Mouse (Mus musculus) cerebellum, adult 11 months (tissue): ENCODE measurements around the gene Eed.
"Not testable (repeated sequence)": the region's sequence is repeated elsewhere in the genome, so short reads cannot be mapped to it uniquely, and the experiment has no call there.

Source experiments
- DNase-seq: peaks from one replicate; pipeline ENCODE4 v3.0.0; 2022

Gene Eed

GRCm38 (mm10) chr7:89980485-89981422, at the start of gene Eed:
Gene Eed, minus strand, starts transcription at chr7:89980983.
- peak; percentile 95 for DNase-seq

DNA sequence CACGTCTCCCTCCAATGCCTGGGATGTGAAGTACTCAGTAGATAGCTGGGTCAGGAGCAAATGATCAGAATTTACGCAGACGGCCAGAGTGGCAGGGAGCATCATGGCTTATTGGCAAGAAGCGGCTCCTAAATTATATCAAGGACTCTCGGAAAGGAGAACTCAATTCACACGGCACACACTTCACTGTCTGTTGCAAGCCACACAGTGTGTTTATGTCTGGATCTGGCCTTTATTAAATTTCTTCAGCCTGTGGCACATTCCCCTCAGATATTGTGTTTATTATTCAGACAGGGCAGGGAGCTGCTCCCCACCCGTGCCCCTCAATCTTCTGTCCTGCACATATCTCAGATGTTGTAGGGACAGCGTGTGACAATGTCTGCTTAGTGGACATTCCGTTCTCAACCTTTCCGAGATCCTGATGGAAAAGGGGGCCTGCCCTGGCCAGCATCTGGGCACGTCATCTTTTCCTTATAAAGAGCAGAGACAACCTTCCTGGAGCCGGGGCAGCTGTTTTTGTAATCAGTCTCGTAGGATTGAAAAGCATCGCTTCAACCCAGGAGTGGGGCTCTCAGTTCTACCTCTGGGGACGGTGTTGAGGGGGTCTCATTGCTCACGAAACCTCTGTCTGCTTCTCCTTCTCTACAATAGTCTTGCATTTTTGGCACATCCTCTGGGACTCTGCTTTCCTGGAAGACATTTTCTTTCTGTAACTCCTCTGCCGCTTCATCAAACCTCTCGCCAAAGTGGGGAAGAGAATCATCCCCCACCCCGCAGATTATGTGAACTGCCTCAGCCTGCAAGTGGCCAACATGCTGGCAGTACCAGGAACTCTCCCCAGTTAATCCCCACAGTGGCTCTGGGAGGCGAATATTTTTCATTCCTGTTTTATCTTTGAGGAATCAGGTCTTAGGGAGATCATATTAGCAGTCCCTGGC, 49.0 kb upstream of the Eed start:
- peak; percentile 34 for DNase-seq

DNA sequence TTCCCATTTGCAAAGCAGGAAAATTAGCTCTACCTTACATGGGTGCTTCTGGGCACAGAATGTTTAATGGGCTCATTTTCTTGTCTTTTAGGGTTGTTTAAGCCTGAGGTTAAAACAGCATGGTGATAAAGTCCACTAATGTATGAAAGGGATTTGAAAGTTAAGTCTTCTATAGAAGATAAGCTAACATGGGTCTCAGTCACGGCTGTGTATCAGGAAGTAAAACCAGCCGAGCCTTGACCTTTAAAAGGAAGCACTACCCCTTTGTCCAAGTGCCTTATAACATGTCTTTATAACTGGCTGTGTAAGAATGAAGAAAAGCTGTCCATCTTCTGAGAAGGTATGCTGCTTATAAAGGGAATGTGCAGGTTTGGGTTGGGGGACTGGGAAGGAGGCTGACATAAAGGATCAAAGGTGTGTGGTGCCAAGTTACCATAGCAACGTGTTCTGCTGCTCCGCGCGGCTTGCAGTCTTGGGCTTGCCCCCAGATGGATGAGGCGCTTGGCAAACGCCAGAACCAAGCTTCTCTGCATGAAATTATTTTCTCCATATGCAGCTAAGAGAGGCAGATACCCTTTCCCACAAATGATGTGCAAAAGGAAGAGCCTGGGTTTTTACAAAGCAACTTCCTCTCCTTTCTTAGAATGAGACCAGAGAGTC, 48.2 kb upstream of the Eed start:
- peak; percentile 80 for DNase-seq

GRCm38 (mm10) chr7:90024975-90025374, 44.2 kb upstream of the Eed start:
- no peak for DNase-seq

- DNase-seq, result no peak
Observed at GRCm38 (mm10) chr7:90022974-90023707, 42.4 kb upstream of the Eed start.

DNA sequence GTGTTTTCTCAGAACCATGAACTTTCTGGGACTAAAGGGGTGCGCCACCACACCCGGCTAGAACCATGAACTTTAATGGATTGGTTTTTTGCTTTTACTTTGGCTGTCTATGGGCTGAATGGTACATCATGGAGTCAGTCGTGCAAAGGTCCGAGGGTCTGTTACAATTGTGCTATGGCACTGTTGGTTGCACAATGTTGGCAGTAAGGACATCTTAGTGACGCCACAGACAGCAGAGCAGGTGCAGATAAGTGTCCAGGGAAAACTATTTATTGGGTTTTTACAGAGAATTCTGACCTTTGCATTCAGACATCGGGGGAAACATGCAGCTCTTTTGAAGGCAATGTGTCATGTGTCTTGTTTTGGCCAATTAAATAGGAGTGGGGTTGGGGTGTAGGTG, 39.5 kb upstream of the Eed start:
- no peak for DNase-seq

- DNase-seq, result no peak
Observed at GRCm38 (mm10) chr7:90019570-90019969, 38.8 kb upstream of the Eed start.

- DNase-seq, result no peak
Observed at GRCm38 (mm10) chr7:90016930-90017588, 36.3 kb upstream of the Eed start.

GRCm38 (mm10) chr7:90016459-90016858, 35.7 kb upstream of the Eed start:
- DNase-seq, result no peak

GRCm38 (mm10) chr7:90006667-90007653, 26.2 kb upstream of the Eed start:
- no peak for DNase-seq

DNA sequence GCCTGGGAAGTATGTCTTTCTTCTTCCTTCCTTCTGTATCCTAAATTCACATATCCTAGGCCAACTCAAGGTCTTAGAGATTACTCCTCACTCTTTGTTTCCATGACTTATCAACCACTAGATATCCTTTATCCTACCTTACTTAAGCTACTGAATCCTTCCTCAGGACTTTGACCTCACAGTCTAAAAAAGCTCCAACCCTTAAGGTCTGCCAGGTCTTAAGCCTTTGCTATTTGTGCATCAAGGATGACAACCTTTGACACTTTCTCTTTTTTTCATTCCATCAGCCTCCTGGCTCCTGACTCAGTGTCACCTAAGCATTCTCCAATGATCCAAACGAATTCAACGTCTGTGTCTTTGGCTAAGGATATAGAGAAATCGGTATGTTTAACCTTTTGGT, 24.0 kb upstream of the Eed start:
- no peak for DNase-seq

- DNase-seq, result no peak
Observed at GRCm38 (mm10) chr7:90002375-90002774, 21.6 kb upstream of the Eed start.

GRCm38 (mm10) chr7:89999491-89999890, 18.7 kb upstream of the Eed start:
- no peak for DNase-seq

- no peak for DNase-seq
Observed at GRCm38 (mm10) chr7:89998624-89999006, 17.8 kb upstream of the Eed start.

GRCm38 (mm10) chr7:89998006-89998623, 17.3 kb upstream of the Eed start:
- DNase-seq, result peak; percentile 58

- DNase-seq, result not testable (repeated sequence)
Observed at GRCm38 (mm10) chr7:89997526-89997925, 16.7 kb upstream of the Eed start.

DNA sequence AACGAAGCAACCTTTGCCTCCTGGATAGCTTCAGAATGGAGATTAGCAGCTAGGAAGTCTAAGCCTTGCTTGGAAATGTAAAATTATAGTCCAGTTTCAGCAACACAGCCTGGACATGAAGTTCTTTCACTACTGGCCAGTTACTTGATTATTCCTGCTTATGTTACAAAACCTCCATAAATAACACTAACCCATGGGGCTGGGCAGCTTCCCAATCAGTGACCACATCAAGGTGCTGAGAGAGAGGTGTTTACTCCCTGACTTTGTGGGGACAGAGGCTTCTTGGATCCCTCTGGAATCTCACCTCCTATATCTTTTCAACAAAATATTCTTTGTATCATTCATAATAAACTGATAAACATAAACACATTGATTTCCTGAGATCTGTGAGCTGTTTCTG, 12.3 kb upstream of the Eed start:
- DNase-seq, result no peak

DNA sequence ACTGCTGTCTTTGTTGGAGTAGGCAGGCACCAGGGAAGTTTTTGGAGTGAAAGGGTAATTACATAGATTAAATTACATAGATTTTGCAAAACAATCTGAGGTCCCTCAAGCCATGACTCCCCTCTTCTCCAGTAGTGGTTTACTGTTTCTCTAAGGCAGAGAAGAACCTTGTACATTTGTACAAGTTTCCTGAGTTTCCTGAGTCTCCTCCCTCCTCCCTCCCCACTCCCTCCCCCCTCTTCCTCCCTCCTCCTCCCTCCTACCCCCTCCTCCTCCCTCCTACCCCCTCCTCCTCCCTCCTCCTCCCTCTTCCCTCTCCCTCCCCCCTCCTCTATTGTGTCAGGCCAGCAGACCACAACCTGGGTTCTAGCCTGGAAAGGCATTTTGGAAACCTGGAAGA, 3.6 kb upstream of the Eed start:
- no peak for DNase-seq

DNA sequence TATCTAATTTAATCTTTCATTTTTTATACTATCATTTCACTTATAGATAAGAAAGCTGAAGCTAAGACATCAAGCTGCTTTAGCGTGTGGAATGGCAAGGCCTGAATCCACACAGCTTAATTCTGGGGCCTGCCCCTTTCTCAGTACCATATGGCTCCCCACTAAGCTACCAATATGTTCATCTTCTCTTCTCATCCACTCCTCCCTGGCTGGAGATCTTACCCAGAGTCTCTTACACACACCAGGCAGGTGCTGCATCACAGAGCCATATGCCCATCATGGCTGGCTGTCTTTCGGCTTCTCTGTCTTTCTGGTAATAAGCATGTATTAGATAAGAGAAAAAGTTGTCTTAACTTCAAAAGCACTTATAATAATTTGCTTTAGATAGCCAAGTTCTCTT, 2.7 kb upstream of the Eed start:
- DNase-seq, result peak; percentile 16

DNA sequence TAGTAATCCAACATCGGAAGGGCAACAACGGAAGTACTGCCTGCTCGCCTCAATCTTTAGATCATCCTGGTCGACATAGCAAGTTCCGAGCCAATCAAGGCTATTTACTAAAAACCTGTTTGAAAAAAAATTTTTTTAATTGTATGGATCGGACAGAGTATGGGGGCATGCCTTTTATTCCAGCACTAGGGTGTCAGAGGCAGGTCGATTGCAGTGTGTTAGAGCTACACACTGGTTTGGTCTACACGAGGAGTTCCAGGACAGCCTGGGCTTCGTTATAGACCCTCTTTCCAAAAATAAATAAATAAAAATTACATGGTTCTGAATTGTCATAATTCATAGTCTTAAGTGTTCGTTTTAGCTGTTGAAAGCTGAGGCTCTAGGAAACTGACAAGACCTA, 774 bp upstream of the Eed start:
- no peak for DNase-seq
